Mouse (Mus musculus): ENCODE data around the gene Ccdc93. TPM values are rescaled to one million over a fixed set of nuclear protein-coding genes. Genes with fewer than 3 reads are reported as not detected.

Gene Ccdc93
- 12.0 TPM for polyA plus RNA-seq (2014; fragmentation: Illumina TruSeq; extraction: RNeasy Lipid Tissue Mini Kit (QIAGEN cat#74804); ENCODE audit: low read depth, low replicate concordance)

DNA sequence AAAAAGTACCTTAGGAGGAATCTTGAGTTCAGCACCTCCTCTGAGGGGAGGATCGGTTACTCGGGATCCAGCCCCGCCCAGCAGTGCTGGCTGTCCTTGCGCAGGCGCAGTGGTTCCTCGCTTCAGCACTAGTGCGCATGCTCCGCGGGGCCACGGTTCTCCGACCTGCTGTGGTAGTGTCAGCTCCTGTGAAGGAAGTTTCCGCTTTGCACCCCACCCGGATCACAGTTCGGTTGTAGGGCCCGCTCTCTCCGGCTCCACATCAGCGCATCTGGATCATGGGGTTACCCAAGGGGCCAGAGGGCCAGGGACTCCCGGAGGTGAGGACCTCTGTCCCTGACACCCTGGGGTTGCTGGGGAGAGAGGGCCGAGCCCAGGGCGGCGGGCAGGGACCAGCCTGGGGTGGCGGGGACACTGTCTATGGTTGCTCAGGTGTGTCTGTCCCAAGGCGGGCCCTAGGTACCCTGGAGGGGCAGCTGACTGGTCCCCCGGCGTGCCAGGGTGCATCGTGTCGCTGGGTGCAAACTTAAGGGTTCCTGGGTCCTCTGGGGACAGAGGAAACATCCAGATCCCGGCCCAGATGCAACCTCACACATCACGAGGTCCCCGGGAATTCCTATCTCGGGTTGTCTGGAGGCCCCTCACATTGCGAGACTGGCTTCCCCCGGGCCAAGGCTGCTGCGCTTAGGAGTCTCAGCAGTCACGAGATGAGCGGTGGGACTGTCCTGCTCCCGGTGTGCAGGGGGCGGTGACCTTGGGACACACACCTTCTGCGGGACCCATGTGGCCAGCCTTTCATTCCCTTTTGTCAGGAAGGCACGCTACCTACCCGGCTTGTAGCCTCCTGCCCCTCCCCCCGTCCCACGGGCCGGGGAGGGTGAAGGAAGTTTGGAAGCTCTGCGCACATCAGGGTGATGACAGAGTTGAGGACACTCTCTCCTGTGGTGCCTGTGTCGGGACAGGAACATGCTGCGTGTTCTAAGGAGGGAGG is at the start of gene Ccdc93:
Ccdc93 (plus strand) TSS at position 112 of the 991 bp plus-strand sequence.

GRCm38 (mm10) chr1:121528399-121528720 is 97.5 kb downstream of the Ccdc93 start, which contains the start of gene Htr5b:
TSS of gene Htr5b (minus strand) at chr1:121528465.

Other genes starting within 250 kb of the Ccdc93 start
- gene Insig2, start 98.5 kb upstream of the Ccdc93 start, polyA plus RNA-seq (2014; fragmentation: Illumina TruSeq; extraction: RNeasy Lipid Tissue Mini Kit (QIAGEN cat#74804); ENCODE audit: low read depth, low replicate concordance) = 132 TPM
- gene Htr5b, start 97.4 kb downstream of the Ccdc93 start, polyA plus RNA-seq (2014; fragmentation: Illumina TruSeq; extraction: RNeasy Lipid Tissue Mini Kit (QIAGEN cat#74804); ENCODE audit: low read depth, low replicate concordance) = not detected
- 31.9 TPM for gene Ddx18, start 136.9 kb downstream of the Ccdc93 start, polyA plus RNA-seq (2014; fragmentation: Illumina TruSeq; extraction: RNeasy Lipid Tissue Mini Kit (QIAGEN cat#74804); ENCODE audit: low read depth, low replicate concordance)

Measured in kidney, adult 10 weeks (tissue).